Mouse (Mus musculus): ENCODE results near the gene Lrrfip2. TPM values are rescaled to one million over a fixed set of nuclear protein-coding genes. Genes with fewer than 3 reads are reported as not detected.

The Lrrfip2 gene
- polyA plus RNA-seq, 1 experiment, result 112 TPM

- Histone ChIP-seq H3K36me3 (replicated peaks; ENCODE audit: low read length) (peaks cover 95% of the 10 kb centered on the region), H3K4me1 (peaks cover 60% of the 10 kb centered on the region)
- TF ChIP-seq FLI1 (IDR thresholded peaks at IDR 0.05; ENCODE audit: low read length), result no peak
- TF ChIP-seq GATA1 (IDR thresholded peaks at IDR 0.05; ENCODE audit: borderline replicate concordance, low read length), result no peak
Observed at GRCm38 (mm10) chr9:111208185-111208584, 90.8 kb downstream of the Lrrfip2 start.

GRCm38 (mm10) chr9:111209158-111209699, 91.8 kb downstream of the Lrrfip2 start:
- peaks cover 96% of the 10 kb centered on the region for H3K36me3 ChIP-seq (replicated peaks; ENCODE audit: low read length)
- peaks cover 60% of the 10 kb centered on the region for H3K4me1 ChIP-seq
- TF ChIP-seq GATA1 (IDR thresholded peaks at IDR 0.05; ENCODE audit: borderline replicate concordance, low read length), result no peak
- no peak for TF ChIP-seq FLI1 (IDR thresholded peaks at IDR 0.05; ENCODE audit: low read length)
- H3K27me3 ChIP-seq (replicated peaks), result no peaks in the 10 kb centered on the region
- no peaks in the 10 kb centered on the region for H3K9me3 ChIP-seq
- H3K4me3 ChIP-seq (replicated peaks), result no peak overlapping the region

More at GRCm38 (mm10) chr9:111208185-111208584, 90.8 kb downstream of the Lrrfip2 start:
- Histone ChIP-seq H3K27me3 (replicated peaks) (no peaks in the 10 kb centered on the region), H3K9me3 (no peaks in the 10 kb centered on the region), H3K4me3 (replicated peaks) (no peak overlapping the region)

GRCm38 (mm10) chr9:111210412-111210811, 93.0 kb downstream of the Lrrfip2 start:
- TF ChIP-seq GATA1 (IDR thresholded peaks at IDR 0.05; ENCODE audit: borderline replicate concordance, low read length), result no peak
- TF ChIP-seq FLI1 (IDR thresholded peaks at IDR 0.05; ENCODE audit: low read length), result no peak
- H3K9me3 ChIP-seq, result no peaks in the 10 kb centered on the region
- H3K36me3 ChIP-seq (replicated peaks; ENCODE audit: low read length), result peaks cover 97% of the 10 kb centered on the region

GRCm38 (mm10) chr9:111211122-111212041, 94.0 kb downstream of the Lrrfip2 start:
- H3K27me3 ChIP-seq (replicated peaks), result no peaks in the 10 kb centered on the region
- TF ChIP-seq FLI1 (IDR thresholded peaks at IDR 0.05; ENCODE audit: low read length) (no peak), GATA1 (IDR thresholded peaks at IDR 0.05; ENCODE audit: borderline replicate concordance, low read length) (no peak)
- H3K36me3 ChIP-seq (replicated peaks; ENCODE audit: low read length), result peaks cover 97% of the 10 kb centered on the region
- no peak overlapping the region for H3K4me3 ChIP-seq (replicated peaks)
- peaks cover 45% of the 10 kb centered on the region for H3K4me1 ChIP-seq
- no peaks in the 10 kb centered on the region for H3K9me3 ChIP-seq

More at GRCm38 (mm10) chr9:111210412-111210811, 93.0 kb downstream of the Lrrfip2 start:
- no peaks in the 10 kb centered on the region for H3K27me3 ChIP-seq (replicated peaks)
- peaks cover 49% of the 10 kb centered on the region for H3K4me1 ChIP-seq
- H3K4me3 ChIP-seq (replicated peaks), result no peak overlapping the region

- Histone ChIP-seq H3K27me3 (replicated peaks) (no peaks in the 10 kb centered on the region), H3K4me3 (replicated peaks) (no peak overlapping the region), H3K36me3 (replicated peaks; ENCODE audit: low read length) (peaks cover 97% of the 10 kb centered on the region), H3K4me1 (peaks cover 45% of the 10 kb centered on the region), H3K9me3 (no peaks in the 10 kb centered on the region)
- TF ChIP-seq FLI1 (IDR thresholded peaks at IDR 0.05; ENCODE audit: low read length) (no peak), GATA1 (IDR thresholded peaks at IDR 0.05; ENCODE audit: borderline replicate concordance, low read length) (no peak)
Observed at GRCm38 (mm10) chr9:111213501-111213900, 96.1 kb downstream of the Lrrfip2 start.

- no peak overlapping the region for H3K4me3 ChIP-seq (replicated peaks)
- TF ChIP-seq GATA1 (IDR thresholded peaks at IDR 0.05; ENCODE audit: borderline replicate concordance, low read length), result no peak
- TF ChIP-seq FLI1 (IDR thresholded peaks at IDR 0.05; ENCODE audit: low read length), result no peak
- H3K27me3 ChIP-seq (replicated peaks), result no peaks in the 10 kb centered on the region
- H3K36me3 ChIP-seq (replicated peaks; ENCODE audit: low read length), result peaks cover 99% of the 10 kb centered on the region
- peaks cover 35% of the 10 kb centered on the region for H3K4me1 ChIP-seq
- no peaks in the 10 kb centered on the region for H3K9me3 ChIP-seq
Observed at GRCm38 (mm10) chr9:111216424-111216823, 99.0 kb downstream of the Lrrfip2 start.

GRCm38 (mm10) chr9:111220551-111221080, 103.2 kb downstream of the Lrrfip2 start:
- no peak for TF ChIP-seq FLI1 (IDR thresholded peaks at IDR 0.05; ENCODE audit: low read length)
- H3K36me3 ChIP-seq (replicated peaks; ENCODE audit: low read length), result peaks cover 100% of the 10 kb centered on the region

GRCm38 (mm10) chr9:111221580-111221979, 104.2 kb downstream of the Lrrfip2 start:
- Histone ChIP-seq H3K9me3 (no peaks in the 10 kb centered on the region), H3K4me1 (peaks cover 24% of the 10 kb centered on the region), H3K4me3 (replicated peaks) (no peak overlapping the region), H3K36me3 (replicated peaks; ENCODE audit: low read length) (peaks cover 100% of the 10 kb centered on the region), H3K27me3 (replicated peaks) (no peaks in the 10 kb centered on the region)
- TF ChIP-seq GATA1 (IDR thresholded peaks at IDR 0.05; ENCODE audit: borderline replicate concordance, low read length) (no peak), FLI1 (IDR thresholded peaks at IDR 0.05; ENCODE audit: low read length) (no peak)

More at GRCm38 (mm10) chr9:111220551-111221080, 103.2 kb downstream of the Lrrfip2 start:
- Histone ChIP-seq H3K9me3 (no peaks in the 10 kb centered on the region), H3K4me1 (peaks cover 19% of the 10 kb centered on the region), H3K27me3 (replicated peaks) (no peaks in the 10 kb centered on the region), H3K4me3 (replicated peaks) (no peak overlapping the region)

GRCm38 (mm10) chr9:111223406-111223805, 106.0 kb downstream of the Lrrfip2 start:
- H3K27me3 ChIP-seq (replicated peaks), result no peaks in the 10 kb centered on the region
- peaks cover 100% of the 10 kb centered on the region for H3K36me3 ChIP-seq (replicated peaks; ENCODE audit: low read length)
- no peak for TF ChIP-seq GATA1 (IDR thresholded peaks at IDR 0.05; ENCODE audit: borderline replicate concordance, low read length)
- TF ChIP-seq FLI1 (IDR thresholded peaks at IDR 0.05; ENCODE audit: low read length), result no peak
- H3K4me1 ChIP-seq, result peaks cover 30% of the 10 kb centered on the region
- no peaks in the 10 kb centered on the region for H3K9me3 ChIP-seq
- no peak overlapping the region for H3K4me3 ChIP-seq (replicated peaks)

GRCm38 (mm10) chr9:111228446-111228845, 111.1 kb downstream of the Lrrfip2 start:
- no peaks in the 10 kb centered on the region for H3K9me3 ChIP-seq
- H3K27me3 ChIP-seq (replicated peaks), result no peaks in the 10 kb centered on the region
- H3K4me1 ChIP-seq, result peaks cover 27% of the 10 kb centered on the region
- no peak overlapping the region for H3K4me3 ChIP-seq (replicated peaks)
- TF ChIP-seq GATA1 (IDR thresholded peaks at IDR 0.05; ENCODE audit: borderline replicate concordance, low read length), result no peak
- no peak for TF ChIP-seq FLI1 (IDR thresholded peaks at IDR 0.05; ENCODE audit: low read length)
- H3K36me3 ChIP-seq (replicated peaks; ENCODE audit: low read length), result peaks cover 100% of the 10 kb centered on the region
